Mouse (Mus musculus) lung, adult 2 months (tissue): ENCODE data around the gene Hck. TPM values are rescaled to one million over a fixed set of nuclear protein-coding genes. Genes with fewer than 3 reads are reported as not detected.

Experiments used
- DNase-seq: peaks from one replicate; pipeline ENCODE4 v3.0.0; 2022
- H3K4me1 ChIP-seq: fragments of 200-500 bp; 2 replicates; pipeline ENCODE4 v1.6.1; 2011; ENCODE audit warnings: low read length; ENCODE audit not compliant: control insufficient read depth, insufficient read depth
- H3K4me3 ChIP-seq: fragments of 200-500 bp; replicated peaks from 2 replicates; pipeline ENCODE3; 2011; ENCODE audit warnings: low read depth, mild to moderate bottlenecking, control low read depth, low read length; ENCODE audit errors: extremely low read depth
- CTCF ChIP-seq: fragments of 200-500 bp; IDR thresholded peaks from 2 replicates; pipeline ENCODE4 v1.5.1; 2011; ENCODE audit warnings: mild to moderate bottlenecking, low read length, control low read depth; ENCODE audit not compliant: insufficient read depth
- POLR2A ChIP-seq: fragments of 200-500 bp; IDR thresholded peaks from 2 replicates; pipeline ENCODE4 v1.6.1; 2011; ENCODE audit warnings: low read depth, mild to moderate bottlenecking, control low read depth, low read length, borderline replicate concordance; ENCODE audit errors: extremely low read depth
- WGBS: fragments of 180-500 bp; shearing (Covaris S2); methylation state at CpG from one replicate; pipeline ENCODE4 v1.1.7; 2018; 5-methylcytosine and 5-hydroxymethylcytosine counted together
- polyA plus RNA-seq: library from polyadenylated mRNA; depleted of rRNA; stranded (reverse); fragments of >200 nt; gene quantifications from 2 replicates; pipeline ENCODE4 v1.2.3, GENCODE M21; 2012

Hck gene
- polyA plus RNA-seq, 1 experiment, result 52.8 TPM

DNA sequence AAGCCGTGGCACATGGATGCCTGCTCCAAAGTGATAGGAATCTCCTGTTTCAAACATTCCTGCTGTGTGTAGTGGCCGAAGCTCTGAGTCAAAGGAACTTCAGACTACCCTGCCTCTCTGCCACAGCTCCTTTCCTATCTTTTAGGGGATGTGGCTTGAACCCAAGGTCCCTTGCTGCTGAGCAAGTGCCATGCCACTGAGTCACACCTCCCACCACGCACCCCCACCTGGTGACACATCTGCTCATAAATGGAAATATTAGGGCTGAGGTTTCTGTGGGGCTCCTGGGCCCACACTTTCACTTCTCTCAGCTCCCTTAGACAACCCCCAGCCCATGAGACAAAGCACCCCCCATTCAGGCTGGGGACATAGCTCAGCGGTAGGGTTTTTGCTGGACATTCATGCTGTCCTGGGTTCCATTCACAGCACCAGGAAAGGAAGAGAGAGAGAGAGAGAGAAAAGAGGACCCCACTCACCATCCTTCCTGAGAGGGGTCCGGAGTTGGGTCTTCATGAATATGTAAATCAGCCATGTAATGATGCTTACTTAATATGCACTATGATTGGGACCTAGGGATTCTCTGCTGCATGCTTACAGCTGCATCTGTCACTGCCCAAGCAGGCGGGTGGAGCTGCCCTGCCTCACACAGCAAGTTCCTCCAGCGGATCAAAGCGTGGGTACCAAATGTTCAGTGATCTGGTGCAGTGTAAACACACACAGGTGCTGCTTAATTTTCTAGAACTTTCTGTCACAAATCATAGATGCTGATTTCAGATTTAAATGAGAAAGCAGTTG lies 13.8 kb downstream of the Hck start:
- DNase-seq, result no peak
- no peak overlapping the region for H3K4me3 ChIP-seq
- no peaks in the 10 kb centered on the region; the same call in 1 of the 2 replicates for H3K4me1 ChIP-seq
- 67% methylated on average over 8 of the region's 8 CpGs for WGBS
- TF ChIP-seq CTCF, result no peak
- no peak for TF ChIP-seq POLR2A

DNA sequence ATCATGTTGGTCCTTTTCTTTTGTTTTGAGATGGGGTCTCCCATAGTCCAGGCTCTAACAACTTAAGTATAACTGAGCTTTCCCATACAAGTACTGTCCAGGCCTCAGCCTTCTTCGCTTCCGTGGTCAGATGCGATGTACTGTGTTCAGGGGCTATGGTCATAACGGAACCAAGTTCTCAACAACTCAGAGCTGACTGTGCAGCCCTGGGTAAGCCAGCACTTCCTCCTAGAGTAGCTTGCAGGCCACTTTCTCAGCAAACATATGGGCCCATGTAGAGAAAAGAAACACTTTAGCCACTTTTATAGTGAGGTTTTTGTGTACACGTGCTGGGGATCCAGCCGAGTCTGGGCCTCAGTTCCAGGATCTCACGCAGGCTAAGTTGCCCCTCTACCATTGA lies 14.4 kb downstream of the Hck start:
- WGBS, result 81% methylated on average over 7 of the region's 7 CpGs
- no peak for DNase-seq

DNA sequence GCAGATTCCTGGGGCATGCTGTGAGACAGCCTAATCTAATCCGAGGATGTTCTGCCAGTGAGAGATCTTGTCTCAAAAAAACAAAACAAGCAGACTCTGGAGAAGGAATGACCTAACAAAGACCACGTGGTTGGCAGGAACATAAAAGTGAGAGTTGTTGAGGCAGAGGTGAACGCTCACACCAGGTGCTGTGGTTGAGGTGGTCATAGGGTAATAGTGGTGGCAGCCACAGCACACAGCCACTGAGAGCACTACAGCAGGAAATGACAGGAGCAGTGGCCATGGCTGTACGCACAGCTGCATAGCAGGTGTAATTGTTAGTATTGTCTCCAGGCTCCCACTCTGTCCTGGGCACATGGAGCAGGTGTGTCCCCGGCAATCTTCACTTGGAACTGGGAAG lies 17.6 kb downstream of the Hck start:
- H3K4me1 ChIP-seq, result no peaks in the 10 kb centered on the region; the same call in 1 of the 2 replicates
- TF ChIP-seq CTCF (no peak), POLR2A (no peak)
- WGBS, result 35% methylated on average over 5 of the region's 5 CpGs
- no peak for DNase-seq
- no peak overlapping the region for H3K4me3 ChIP-seq

More for the DNA sequence above, 14.4 kb downstream of the Hck start:
- TF ChIP-seq POLR2A (no peak), CTCF (no peak)
- Histone ChIP-seq H3K4me3 (no peak overlapping the region), H3K4me1 (no peaks in the 10 kb centered on the region; the same call in 1 of the 2 replicates)

DNA sequence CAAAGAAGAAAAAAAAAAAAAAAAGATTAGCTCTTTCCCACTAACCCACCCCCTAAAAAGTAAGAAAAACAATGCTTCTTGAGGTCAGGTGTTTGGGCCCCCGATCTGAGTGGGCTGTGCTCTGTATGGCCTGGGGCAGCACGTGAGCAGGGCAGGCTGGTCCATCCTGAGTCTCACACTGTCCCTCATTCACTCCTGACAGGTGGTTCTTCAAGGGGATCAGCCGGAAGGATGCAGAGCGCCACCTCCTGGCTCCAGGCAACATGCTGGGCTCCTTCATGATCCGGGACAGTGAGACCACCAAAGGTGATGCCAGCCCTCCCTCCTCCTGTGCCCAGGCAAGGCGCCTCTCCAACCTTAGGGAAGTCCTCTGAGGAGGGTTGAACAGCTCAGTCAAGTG lies 22.8 kb downstream of the Hck start:
- 27% methylated on average over 6 of the region's 6 CpGs for WGBS

DNA sequence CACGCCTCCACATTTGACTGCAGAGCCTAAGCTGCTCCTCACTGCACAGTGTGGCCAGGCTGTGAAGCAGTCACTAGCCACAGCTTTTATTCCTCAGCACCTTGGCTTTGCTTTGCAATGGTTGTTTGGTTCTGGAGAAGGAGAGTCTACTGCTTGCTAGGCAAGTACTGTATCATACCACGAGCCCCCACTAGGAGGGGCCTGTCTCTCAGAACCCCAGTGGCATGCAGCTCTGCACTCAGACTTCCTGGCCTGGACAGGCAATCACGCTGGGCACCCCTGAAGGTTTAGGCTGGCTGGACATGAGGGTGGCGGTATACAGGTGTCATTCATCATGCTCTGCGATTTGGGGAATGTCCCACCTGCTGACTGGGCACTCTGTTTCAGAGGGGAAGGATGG lies 26.0 kb downstream of the Hck start:
- Histone ChIP-seq H3K4me3 (no peak overlapping the region), H3K4me1 (no peaks in the 10 kb centered on the region)
- no peak for DNase-seq
- 41% methylated on average over 5 of the region's 5 CpGs for WGBS
- TF ChIP-seq POLR2A (no peak), CTCF (peak; percentile 12; the same call in 1 of the 2 replicates)

More for the DNA sequence above, 22.8 kb downstream of the Hck start:
- H3K4me3 ChIP-seq, result no peak overlapping the region
- no peaks in the 10 kb centered on the region for H3K4me1 ChIP-seq
- TF ChIP-seq POLR2A, result no peak
- peak; percentile 53 for TF ChIP-seq CTCF
- DNase-seq, result no peak

DNA sequence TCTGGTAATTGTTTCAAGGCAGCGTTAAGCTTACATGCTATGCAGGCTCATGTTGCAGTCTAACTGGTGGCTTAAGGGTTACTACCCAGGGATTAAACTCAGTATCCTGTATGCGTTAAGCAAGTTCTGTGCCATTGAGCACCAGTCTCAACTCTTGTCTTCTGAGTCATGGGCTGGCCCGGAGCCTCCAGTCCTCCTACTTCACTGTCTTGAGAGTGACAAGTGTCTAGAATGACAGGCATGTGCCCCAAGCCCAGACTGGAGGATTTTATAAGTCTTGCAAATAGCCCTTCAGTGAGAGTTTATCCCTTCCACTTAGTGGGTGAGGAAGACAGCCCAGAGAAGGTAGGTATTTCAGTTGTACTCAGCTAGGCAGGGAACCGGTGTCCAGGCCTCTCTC lies 27.9 kb downstream of the Hck start:
- TF ChIP-seq POLR2A, result no peak
- TF ChIP-seq CTCF, result no peak
- 52% methylated on average over 4 of the region's 4 CpGs for WGBS
- Histone ChIP-seq H3K4me1 (no peaks in the 10 kb centered on the region), H3K4me3 (no peak overlapping the region)
- peak; percentile 42 for DNase-seq

DNA sequence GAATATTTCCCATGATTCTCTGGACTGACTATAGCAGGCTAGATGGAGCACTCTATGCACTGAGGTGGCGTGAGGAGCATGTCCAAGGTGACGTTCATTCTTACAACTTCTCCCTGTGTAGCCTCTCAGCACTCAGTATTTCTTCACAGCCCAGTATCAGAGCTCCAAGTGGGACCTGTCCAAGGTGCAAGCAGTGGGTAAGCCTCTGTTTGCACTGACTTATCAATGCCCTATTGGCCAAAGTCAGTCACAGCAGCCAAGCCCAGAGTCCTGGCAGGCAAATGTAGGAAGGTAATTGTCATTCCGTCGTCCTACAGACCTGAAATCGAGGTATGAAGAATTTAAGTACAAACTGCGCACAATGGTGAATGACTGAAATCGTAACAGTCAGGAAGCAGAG lies 30.9 kb downstream of the Hck start:
- 80% methylated on average over 7 of the region's 7 CpGs for WGBS
- peaks cover 2% of the 10 kb centered on the region; the same call in 1 of the 2 replicates for H3K4me1 ChIP-seq
- no peak overlapping the region for H3K4me3 ChIP-seq
- TF ChIP-seq CTCF, result no peak
- no peak for TF ChIP-seq POLR2A
- DNase-seq, result no peak

DNA sequence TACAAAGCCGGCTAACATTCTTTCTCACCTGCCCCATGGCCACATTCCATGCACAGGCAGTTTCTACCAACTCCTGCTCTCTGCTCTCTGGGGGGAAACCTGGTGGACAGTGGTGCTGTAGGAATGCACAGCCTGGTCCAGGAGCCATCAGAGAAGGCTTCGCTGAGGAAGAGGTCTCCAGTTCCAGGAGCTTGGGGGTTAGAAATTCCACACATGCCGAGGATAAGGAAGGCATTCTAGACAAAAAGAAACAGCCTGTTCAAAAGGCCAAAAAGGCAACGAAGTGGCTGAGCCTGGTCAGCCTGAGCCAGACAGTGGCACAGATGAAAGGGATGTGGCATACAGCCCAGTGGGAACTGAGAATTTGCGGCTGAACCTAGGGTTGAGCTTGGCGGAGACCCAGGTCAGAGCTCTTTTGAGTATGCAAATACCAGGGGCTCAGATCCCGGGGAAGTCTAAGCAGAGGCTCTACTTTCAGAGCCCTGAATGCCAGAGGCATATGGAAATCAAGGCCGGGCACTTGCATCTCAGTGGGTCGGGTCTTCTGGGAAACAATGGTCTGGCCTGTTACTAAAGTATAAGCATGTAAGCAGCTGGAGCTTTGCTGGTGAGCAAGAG lies 31.8 kb downstream of the Hck start:
- peak; percentile 33 for DNase-seq
- WGBS, result 19% methylated on average over 9 of the region's 9 CpGs
- H3K4me1 ChIP-seq, result peaks cover 2% of the 10 kb centered on the region; the same call in 1 of the 2 replicates
- no peak overlapping the region for H3K4me3 ChIP-seq
- TF ChIP-seq POLR2A (no peak), CTCF (no peak)

DNA sequence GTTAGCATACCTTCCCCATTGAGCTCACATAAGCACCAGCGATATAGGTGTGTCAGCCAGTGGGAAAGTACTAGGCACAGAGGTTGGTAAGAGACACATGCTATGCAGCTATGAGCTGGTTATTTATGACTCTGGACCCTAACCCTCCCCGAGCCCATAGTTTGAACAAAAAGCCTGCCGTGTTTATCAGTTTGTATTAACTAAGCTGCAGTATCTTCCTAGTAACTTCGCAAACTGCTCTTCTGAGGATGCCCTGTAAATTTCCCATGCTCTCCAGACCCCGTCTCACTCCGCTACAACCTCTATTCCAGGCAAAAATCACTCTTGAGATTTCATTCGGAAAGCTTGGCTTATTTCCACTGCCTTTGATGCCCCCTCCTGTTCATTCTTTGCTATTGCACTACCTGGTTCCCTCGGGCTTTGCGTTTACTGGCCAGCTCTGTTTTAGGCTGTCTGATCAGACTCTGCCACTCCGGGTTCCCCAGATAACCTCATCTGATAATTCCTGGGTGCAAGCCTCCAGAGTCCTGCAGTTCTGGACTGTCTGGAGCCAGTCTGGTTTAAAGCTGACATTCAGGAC lies 34.4 kb downstream of the Hck start:
- 26% methylated on average over 10 of the region's 10 CpGs for WGBS
- peak; percentile 40 for DNase-seq
- H3K4me3 ChIP-seq, result no peak overlapping the region
- peaks cover 2% of the 10 kb centered on the region; the same call in 1 of the 2 replicates for H3K4me1 ChIP-seq
- TF ChIP-seq POLR2A, result no peak
- TF ChIP-seq CTCF, result peak; percentile 60

DNA sequence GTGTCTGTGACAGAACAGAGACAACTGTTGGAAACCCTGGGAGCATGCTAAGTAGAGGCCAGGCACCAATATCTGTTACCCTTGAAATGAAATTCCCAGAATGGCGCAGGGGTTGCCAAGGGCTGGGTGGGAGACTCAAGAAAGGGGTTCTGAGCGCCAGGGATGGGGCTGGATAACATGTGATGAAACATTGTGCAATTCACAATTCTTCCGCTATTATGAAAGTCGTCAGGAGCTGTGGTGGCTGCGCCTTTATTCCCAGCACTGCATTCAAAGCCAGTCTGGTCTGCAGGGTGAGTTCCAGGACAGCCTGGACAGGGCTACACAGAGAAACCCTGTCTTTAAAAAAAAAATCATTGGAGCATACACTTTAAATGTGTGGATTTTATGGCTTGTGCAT lies 37.1 kb downstream of the Hck start:
- Histone ChIP-seq H3K4me3 (no peak overlapping the region), H3K4me1 (peaks cover 2% of the 10 kb centered on the region; the same call in 1 of the 2 replicates)
- no peak for TF ChIP-seq POLR2A
- TF ChIP-seq CTCF, result no peak
- no peak for DNase-seq
- 69% methylated on average over 5 of the region's 5 CpGs for WGBS
